Mouse (Mus musculus): ENCODE results near the gene Zhx3.
A peak's percentile ranks its signal among the peaks of the same experiment; 100 is the strongest.

Zhx3 gene

DNA sequence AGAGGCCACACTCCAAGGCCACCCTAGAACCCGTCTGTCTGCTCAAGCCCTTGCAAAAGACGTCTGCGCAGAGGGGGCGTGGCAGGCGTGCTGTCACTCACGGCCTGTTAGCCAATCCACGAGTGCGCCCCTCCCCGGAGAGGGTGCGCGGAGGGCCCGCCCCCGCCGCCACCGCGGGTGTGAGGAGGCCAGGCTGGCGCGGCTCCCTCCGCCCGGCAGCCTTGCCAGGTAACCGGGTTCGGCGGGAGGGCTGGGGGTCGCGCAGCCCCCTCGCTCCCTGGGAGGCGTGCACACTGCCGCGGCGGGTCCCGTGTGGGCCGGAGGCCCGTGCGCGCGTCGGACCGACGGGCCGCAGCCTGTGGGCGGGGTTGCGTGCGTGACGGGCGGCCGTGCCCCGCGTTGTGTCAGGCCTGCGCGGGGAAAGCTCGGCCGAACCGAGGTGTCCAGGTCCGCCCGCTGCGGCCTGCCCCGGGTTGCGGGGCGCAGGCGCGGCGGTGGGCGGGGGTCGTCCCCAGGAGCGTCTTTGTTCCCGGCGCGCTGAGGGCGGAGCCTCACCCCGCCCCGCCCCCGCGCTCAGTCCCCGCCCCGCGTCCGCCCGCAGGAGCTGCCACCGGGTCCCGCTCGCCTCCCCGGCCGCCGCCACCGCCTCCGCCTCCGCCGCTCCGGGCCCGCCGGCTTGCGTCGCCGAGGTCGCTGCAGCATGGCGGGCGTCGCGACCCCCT is 141.5 kb downstream of the Zhx3 start, which contains the start of gene Plcg1:
Gene Plcg1, plus strand, starts transcription at position 184 of the 722 bp plus-strand sequence.
- peak; percentile 61 to 83 for DNase-seq (ENCODE audit: low read depth in 1 of 2, low spot score in 2 of 2)

DNA sequence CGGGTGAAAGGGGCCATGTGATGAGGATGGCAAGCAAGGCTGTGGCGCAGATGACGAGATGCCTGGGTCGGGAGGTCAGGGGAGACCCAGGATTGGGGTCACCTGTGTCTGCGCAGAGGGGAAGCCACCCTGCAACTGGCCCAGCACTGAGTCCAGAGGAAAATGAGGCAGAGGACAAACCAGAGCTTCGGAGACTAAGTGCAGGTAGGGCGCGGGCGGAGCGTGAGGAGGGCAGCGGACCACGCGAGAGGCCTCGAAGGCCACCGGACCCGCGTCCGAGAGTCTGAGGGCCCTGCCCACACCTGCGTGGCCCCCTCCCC is 142.0 kb downstream of the Zhx3 start:
- no peak for DNase-seq (ENCODE audit: low read depth in 1 of 2, low spot score in 2 of 2)

DNA sequence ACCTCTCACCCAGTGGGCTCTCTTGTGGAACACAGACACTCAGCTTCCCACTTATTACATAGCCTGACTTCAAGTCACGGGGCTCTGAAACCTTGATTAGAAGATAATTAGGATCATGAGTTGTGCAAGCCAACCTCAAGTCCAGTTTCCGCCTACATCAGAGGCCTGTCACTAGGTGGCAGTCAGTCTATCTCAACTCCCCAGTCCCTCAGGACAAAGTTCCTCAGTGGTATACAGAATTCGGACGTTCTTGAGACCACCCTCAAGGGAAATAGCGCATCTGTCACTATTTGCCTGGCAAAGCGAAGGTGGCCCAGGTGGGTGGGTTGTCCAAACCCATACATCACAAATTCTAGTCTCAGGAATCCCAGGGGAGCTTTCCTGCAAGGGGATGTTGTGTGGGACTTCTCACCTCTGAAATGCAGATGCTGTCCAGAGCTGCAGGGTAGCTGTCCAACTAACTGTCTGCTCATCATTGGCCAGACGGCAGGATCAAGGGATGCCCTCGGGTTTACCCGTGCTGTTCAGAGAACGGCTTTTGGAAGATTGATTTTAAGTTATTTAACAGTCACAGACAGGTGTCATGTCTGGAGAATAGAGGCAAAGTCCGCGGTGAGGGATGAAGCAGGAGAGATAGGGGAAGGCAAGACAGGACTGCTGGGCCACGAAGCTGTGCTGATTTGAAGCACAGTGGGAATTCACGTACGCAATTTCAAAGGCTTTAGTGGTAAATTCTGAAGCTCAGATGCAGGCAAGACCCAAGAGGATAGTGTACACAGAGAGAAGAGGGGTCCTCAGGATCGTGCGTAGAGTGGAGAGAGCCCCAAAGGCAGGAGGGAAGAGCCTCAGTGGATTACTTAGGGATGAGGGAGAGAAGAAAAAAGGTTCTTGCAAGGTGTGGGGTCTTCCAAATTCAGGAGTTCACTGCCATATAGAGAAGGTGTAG is 142.7 kb downstream of the Zhx3 start:
- no peak for DNase-seq (ENCODE audit: low read depth in 1 of 2, low spot score in 2 of 2)

DNA sequence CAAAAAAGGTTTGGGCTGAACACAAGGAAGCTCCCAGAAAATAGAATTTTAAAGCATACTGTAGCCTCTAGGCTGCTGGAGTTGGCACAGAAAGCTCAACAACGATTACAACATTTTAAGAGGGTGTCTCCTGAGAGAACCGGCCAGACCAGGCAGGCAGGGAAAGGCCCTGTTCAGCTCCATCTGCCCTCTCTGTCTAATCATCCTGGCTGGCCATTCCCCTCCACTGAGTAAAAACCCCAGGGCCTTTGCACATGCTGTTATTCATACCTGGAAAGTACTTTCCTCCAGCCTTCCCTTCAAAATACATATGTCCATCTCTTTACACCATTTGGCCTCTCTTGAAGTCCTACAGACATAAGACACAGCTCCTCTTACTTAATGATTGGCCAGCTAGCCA is 143.4 kb downstream of the Zhx3 start:
- no peak for DNase-seq (ENCODE audit: low read depth in 1 of 2, low spot score in 2 of 2)

DNA sequence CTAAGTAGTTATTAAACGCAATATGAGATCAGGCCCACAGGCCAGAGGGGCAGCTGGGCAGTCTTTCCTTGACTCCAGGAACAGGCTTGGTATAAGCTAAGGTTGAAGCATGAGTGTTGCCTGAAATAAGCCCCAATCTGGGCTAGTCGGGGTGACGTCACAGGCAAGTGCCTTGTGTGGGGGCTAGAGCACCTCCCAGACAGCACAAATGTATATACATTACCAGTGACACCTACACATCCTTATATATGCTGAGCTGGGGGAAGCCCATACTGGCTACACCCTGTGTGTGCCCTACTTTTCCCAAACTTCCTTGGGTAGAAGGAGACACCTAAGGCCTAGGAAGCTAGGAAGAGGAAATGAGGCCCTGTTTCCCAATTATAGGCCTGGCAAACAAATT is 143.8 kb downstream of the Zhx3 start:
- DNase-seq (ENCODE audit: low read depth in 1 of 2, low spot score in 2 of 2): no peak

DNA sequence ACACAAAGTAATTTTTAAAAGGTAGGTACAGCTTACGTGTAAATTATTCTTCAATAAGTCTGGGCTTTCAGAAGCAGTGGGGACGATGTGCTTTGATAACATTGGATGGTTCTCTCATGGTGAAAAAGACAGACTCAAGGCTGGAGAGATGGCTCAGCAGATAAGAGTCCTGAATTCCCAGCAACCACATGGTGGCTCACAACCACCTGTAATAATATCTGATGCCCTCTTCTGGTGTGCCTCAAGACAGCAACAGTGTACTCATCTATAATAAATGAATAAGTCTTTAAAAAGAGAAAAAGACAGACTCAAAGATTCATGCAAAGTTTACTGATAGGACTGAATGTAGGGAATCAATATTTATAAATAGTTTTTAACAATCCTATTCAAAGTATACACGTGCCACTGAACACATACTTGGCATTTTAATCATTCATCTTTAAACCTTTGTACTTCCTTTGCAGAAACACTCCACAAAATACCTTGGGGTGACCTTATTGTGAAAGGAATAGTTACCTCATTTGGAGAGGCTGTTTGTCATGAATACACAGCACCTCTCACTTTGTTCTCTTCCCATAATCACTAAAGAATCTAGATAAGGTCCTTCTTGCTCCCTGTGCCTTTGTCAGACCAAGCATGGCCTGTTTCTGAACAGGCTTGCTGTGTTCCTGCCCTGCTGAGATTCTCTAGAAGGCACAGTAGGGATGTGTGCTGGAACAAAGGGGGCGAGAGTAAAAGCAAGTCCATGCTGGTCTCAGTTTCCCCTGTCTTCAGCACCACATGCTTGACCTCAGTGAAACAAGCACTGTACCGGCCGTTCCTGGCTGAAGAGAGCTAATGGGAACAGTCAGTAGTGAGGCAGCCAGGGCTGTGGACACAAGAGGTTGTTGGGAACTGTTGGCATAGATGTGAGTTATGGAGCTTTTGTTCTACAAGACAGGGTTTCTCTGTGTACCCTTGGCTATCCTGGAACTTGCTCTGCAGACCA is 146.6 kb downstream of the Zhx3 start:
- DNase-seq (ENCODE audit: low read depth in 1 of 2, low spot score in 2 of 2): no peak

DNA sequence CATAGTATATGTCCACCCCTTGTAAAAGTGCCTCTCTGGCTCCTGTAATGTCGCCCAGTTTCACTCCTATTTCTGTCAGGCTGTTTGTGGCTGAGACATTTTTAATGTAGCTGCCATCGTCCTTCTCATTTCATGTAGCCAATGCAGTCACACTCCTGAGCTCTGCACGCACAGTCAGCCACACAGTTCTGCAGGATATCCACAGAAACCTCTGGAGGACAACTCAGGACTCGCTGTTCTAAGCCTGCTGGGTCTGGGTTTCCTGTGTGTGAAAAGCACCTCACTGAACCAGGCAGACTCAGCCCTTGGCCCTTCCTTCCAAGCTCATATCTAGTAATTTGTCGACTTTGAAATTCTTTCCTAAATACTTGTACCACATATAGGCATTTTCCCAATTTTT is 148.3 kb downstream of the Zhx3 start:
- DNase-seq (ENCODE audit: low read depth in 1 of 2, low spot score in 2 of 2): no peak

DNA sequence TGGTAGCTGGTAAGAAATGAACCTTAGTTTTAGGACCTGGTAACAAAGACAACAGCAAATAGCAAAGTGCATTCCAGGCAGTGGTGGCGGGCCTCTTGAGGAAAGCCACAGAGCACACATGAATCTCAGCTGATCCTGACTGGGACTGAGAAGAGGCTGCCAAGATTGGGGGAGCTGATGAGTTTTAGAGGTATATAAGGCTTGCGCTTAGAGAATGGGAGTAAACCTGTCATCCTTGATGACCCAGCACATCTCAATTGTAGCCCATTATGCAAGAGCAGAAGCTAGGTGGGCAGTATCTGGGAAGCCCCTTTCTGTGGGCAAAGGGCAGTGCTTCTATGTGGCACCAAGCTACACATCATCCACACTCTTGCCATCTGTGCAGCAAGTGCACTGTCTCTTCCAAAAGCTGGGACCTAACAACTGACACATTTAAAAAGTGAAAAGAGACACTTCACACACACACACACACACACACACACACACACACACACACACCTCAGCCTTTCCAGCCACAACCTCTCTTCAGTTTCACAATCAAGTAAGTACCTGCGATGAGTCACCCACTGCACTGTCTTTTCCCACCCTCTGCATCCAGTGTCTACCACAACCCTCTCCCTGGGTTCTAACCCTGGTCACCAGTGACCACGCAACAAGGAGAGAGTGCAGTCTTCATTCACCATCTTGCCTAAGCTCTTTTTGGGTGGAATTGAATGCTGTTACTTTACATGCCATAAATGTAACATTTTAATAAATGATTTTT is 149.0 kb downstream of the Zhx3 start:
- no peak for DNase-seq (ENCODE audit: low read depth in 1 of 2, low spot score in 2 of 2)

DNA sequence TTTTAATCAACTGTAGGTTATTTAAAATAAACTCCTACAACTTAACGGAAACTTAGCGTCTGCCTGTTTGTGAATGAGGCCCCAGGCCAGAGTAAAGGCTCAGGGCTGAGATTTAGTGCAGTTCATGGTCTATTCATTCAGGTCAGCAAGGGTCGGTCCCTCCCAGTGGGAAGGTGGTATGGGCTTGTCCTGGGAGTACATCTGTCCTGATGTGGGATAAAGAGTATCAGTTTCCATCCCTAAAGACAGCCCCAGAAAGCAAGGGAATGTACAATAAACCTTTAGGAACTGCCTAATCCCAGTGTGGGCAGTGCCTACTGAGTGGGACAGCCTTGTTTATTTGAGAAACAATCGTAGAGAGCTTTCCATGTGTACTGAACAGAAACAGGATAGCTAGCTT is 150.1 kb downstream of the Zhx3 start:
- no peak for DNase-seq (ENCODE audit: low read depth in 1 of 2, low spot score in 2 of 2)

DNA sequence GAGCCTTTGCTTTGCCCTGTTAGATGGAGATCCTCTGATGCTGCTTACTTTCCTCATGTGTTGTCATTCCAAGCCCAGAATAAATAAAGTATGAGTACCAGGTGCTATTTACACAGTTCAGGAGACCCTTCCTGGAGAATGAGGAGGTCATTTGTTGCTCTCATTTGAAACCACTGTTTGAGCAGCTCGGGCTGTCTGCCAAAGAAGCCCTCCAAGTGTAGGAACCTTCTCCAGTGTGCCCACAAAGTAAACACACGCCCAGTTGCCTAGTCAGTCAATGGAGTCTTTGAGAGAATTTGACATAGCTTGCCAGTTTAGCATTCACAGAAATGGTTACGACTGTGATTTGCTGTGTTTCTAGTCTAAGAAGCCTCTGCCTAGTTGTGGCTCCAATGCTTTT is 154.0 kb downstream of the Zhx3 start:
- DNase-seq (ENCODE audit: low read depth in 1 of 2, low spot score in 2 of 2): no peak

DNA sequence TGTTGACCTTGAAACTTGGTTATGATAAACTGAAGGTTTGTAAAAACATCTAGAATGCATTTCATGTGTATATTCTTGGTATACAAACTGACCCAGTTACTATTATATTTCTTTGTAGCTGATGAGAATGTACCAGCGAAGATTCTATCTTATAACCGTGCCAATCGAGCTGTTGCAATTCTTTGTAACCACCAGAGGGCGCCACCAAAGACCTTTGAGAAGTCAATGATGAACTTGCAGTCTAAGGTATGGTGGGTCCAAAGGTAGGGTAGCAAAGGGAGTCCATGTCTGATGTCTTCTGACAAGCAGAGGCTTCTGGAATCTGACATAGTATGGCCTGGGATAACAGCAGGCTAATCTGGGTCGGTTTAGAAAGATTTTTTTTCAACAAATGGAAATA is 155.5 kb downstream of the Zhx3 start:
- DNase-seq (ENCODE audit: low read depth in 1 of 2, low spot score in 2 of 2): no peak

DNA sequence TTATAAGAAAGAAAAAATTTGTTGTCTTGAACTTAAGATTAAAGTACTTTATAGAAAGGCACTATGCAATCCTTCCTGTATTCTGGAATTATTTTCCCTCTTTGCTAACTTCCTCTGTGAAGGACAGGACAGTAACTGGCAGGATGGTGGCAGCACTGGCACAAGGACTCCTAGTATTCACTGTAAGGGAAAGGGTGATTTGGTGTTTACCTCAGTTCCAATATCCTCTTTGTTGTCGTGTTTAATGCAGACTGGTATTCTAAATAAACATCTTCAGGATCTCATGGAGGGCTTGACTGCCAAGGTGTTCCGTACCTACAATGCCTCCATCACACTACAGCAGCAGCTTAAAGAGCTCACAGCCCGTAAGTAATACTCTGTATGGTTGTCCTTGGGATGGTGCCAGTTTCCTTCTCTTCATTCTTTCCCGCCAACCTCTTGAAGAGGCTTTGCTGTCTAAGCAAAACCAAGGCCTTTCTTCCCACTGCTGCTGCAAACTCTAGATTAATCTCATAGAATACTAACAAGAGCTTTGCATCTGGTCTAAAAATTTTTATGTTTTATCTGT is 157.3 kb downstream of the Zhx3 start:
- DNase-seq (ENCODE audit: low read depth in 1 of 2, low spot score in 2 of 2): no peak

DNA sequence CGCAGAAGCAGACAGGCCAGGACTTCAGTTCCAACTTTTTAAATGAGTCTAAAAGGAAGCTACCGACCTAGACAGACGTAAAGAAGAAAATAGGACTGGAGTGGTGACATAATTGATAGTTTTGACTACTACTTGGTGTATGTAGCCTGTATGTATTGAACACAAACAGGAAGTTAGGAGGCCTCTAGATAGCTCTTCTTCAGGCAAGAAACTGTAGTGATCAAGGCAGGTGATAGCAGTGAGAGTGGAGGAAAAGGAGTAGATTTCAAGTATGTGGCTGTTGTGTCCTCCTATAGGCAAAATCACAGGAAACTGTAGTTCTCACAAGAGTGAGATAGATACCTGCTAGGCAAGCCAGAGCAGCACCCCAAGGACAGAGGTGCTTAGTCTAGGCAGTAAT is 165.1 kb downstream of the Zhx3 start:
- no peak for DNase-seq (ENCODE audit: low read depth in 1 of 2, low spot score in 2 of 2)

DNA sequence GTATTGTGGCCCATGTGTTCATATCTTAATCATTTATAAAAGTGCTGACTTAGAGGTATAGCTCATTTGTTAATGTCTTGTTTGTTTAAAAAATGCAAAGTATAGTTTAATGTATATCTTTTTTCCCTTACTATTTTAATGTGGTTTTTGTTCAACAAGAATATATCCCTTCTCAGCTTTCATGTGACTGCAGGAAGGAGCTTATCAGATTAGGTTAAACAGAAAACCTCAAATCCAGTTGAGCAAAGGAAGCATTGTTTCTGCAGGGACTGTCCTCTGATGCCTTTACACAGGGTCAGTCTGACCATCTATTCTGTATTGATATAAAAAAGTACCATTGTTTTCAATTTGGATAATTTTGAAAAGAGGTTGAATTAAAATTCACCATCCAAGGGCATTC is 170.0 kb downstream of the Zhx3 start:
- DNase-seq (ENCODE audit: low read depth in 1 of 2, low spot score in 2 of 2): no peak

DNA sequence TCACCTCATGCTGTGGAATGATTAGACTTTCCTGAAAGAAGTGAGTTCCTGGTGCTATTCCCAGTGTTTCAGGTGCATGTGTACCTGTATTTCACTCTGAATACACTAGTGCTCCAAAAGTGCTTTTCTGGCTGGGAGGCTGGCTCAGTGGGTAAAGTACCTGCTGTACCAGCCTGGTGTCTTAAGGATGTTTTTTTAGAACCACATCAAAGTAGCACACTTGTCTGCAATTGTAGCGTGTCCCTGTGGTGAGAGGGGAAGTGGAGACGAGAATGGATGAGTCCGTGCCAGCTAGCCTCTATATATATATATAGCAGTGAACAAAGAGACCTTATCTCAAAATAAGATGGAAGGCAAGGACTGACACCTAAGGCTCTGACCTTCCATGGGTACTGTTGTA is 171.2 kb downstream of the Zhx3 start:
- no peak for DNase-seq (ENCODE audit: low read depth in 1 of 2, low spot score in 2 of 2)

DNA sequence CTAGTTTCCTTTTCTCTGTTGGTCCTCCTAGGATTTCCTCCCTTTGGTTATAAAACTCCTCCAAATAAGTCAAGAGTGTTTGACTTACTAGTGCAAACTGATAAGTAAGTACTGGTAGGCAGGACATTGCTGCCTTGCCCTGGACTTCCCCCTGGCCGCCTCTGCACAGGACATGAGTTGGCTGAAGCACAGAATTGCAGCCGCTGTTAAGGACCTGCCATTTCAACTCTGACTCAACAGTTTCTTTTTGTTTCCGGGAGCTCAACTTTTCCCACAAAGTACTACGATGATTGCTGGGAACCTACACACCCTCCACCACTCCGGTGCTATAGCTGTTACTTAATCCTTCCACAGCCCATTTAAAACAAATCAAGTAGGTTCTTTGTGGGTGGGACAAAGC is 172.5 kb downstream of the Zhx3 start:
- no peak for DNase-seq (ENCODE audit: low read depth in 1 of 2, low spot score in 2 of 2)

Data from monocyte, adult 2 months (primary cell).